Mouse (Mus musculus) lung, adult 18-20 months (tissue): ENCODE results near the gene Tshr.
"Not testable (repeated sequence)": the region's sequence is repeated elsewhere in the genome, so short reads cannot be mapped to it uniquely, and the experiment has no call there.

Experiments
- DNase-seq, 2 experiments: peaks; one replicate each; pipeline ENCODE4 v3.0.0; 2022; ENCODE audit warnings: mixed read lengths in 2 of 2

The Tshr gene

GRCm38 (mm10) chr12:91511766-91512165 is 127.4 kb downstream of the Tshr start:
- no peak for DNase-seq

- no peak for DNase-seq
Observed at GRCm38 (mm10) chr12:91513980-91514379, 129.6 kb downstream of the Tshr start.

GRCm38 (mm10) chr12:91517808-91518207 is 133.4 kb downstream of the Tshr start:
- DNase-seq = no peak

GRCm38 (mm10) chr12:91523626-91524025 is 139.3 kb downstream of the Tshr start:
- no peak for DNase-seq

DNA sequence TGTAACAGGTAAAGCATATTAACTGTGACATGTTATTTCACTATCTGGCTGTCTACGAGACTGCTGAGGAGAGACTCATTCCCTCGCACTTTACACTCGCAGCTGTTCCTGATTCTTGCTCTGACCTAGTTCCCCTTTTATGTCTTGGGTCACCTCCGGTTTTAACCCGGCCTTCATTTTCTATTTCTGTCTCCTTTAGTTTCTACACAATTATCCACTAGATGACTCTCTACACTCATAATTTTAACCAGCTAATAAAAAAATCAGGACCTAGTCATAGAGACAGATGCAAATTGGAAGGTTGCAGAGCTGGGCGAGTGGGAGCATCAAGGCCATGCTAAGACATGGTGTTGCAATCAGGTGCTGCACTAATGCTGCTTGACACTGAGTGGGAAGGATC is 150.2 kb downstream of the Tshr start:
- no peak for DNase-seq

GRCm38 (mm10) chr12:91540202-91540601 is 155.8 kb downstream of the Tshr start:
- no peak for DNase-seq

GRCm38 (mm10) chr12:91549471-91549870 is 165.1 kb downstream of the Tshr start:
- no peak for DNase-seq

DNA sequence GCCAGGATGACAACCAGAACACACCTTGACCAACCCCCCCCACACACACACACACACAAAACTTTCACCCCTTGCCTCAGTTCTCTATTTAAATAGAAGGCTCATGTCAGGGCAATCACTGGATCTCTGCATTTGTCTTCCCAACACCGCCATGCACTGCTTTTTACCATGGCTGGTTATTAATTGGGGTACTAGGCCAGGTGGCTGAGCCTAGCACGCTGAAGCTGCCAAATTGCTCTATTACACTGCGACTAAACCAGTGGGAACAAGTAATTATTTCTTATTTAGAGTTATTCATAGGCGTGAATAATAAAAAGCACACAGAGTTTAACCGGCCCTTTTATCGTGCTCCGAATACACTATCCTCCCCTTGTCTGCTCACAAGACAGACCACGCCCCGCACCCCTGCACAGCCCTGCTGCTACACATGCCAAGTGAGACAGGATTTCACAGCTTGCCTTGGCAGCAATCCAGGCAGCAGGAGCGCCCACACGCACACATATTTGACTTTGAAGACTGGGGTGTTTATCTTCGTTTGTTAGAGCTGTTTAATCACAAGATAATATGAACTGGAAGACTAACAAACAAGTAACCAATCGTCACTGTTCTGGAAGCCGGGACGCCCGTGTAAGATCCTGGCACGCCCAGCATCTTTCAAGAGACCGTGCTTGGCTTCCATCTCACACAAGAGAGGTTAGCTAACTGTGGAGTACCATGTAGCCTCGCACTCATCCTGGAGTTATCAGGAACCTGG is 167.6 kb downstream of the Tshr start:
- DNase-seq = peak; percentile 50 to 55

DNA sequence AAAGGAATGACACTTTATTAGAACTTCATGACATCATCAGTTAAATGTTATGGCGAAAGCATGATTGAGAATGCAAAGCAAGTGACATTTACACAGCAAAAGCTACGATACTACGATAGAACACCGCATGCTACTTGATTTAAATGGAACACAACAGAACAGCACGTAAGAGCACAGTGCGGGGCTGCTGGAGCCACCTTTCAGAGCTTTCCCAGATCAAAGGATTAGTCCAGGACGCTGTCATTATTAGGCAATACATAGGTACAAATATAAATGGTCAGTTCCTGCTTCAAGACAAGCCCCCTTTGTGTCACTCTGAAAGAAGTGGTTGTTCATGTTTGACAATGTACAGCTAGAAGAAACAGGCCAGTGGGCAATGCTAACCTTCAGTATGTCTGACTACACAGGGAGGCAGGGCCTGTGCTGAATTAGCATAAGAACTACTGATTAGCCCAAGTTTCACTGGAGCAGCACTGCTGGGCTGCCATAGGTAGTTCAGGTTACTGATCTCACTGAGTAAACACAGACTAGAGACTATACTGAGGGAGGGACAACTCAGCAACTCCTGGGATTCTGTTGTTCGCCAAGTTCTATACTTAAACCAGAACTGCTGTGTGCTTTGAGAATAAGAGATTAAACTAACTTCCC is 173.1 kb downstream of the Tshr start:
- DNase-seq = not testable (repeated sequence)

DNA sequence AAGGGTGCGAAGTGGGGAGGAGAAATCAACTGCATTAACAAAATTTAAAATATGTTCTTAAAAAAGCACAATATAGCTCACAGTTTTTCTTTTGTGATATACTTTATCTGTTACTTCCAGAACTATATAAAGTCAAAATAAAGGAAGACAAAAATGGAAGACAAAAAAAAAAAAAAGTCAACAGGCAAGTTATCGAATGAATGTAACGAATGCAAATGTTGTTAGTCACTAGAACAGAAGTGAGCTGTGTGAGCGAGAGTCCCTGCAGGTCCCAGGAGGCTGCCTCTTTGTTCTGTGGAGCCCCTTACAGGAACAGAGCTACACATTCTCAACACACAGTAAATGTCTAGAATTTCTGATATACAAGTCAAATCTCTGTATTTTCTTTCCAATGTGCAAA is 173.8 kb downstream of the Tshr start:
- DNase-seq = not testable (repeated sequence)

DNA sequence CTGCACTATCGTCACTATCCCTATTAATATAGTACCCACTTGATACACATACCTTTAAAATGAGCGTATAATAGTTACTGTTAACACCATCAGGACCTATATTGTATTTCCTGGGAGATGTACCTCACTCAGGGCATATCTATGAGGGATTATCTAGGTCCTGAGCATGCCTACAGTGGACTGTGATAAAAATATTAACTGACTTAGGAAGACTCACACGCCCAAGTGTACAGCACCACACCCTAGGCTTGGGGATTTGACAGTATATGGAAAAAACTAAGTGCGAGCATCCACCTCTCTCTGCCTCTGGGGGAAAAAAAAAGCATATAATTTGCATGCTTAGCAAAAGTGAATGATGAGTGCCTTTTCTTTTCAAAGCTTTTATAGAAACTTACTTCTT is 182.8 kb downstream of the Tshr start:
- DNase-seq = no peak

- DNase-seq = no peak
Observed at GRCm38 (mm10) chr12:91569255-91569654, 184.9 kb downstream of the Tshr start.

- DNase-seq = no peak
Observed at GRCm38 (mm10) chr12:91571708-91572107, 187.3 kb downstream of the Tshr start.

DNA sequence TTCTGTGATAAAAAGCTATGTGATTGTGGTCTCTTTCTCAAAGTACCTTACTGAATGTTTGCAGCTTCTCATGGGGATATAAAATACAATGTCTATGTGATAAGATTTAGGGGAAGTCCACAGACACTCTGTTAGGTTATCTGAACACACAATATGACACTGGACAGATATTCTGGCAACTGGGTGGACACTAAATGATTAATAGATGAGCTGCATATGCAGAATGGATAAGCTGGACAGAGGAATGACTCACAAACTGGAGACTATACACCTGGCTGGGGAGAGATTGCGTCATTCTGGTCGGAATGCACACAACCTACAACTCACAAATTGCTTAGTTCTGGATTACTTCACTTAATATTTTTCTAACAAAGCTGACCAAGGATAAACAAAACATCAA is 195.3 kb downstream of the Tshr start:
- DNase-seq = no peak

- peak; percentile 13 to 27 for DNase-seq
Observed at GRCm38 (mm10) chr12:91581204-91582070, 197.1 kb downstream of the Tshr start.

- DNase-seq = no peak
Observed at GRCm38 (mm10) chr12:91582362-91583002, 198.1 kb downstream of the Tshr start.

DNA sequence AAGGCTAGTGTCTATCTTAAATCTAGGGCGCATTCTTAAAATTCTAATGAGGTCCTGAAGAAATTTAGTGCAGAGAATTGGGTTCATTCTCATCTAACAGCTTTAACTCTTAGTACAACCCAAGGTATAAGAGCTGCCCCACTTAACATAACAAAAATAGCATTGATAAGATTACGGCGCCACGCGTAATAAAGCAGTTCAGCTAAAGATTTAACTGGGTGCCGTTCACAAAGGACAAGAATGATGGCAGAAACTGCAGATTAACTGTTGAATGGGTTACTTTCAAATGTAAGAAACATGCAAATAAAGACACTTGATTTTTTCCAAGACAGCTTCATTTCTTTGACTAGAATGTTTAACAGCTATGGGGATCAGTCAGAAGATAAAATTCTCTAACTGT is 199.0 kb downstream of the Tshr start:
- no peak for DNase-seq

DNA sequence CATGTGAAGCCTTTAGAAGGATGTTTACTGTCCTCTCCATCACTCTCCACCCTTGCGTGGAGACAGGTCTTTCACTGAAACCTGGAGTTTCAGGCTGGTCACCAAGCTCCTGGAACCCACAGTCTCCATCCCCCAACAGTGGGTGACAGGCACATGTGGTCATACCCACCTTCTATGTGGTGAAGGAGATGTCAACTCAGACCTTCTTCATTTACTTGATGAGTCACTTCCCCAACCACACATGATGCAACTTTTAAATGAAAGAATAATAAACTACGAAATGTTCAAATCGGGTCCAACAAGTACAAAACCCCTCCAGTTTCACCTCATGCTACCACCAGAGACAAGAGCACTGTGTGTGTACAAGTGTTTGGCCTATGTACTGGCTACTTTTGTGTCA is 200.8 kb downstream of the Tshr start:
- DNase-seq = no peak

DNA sequence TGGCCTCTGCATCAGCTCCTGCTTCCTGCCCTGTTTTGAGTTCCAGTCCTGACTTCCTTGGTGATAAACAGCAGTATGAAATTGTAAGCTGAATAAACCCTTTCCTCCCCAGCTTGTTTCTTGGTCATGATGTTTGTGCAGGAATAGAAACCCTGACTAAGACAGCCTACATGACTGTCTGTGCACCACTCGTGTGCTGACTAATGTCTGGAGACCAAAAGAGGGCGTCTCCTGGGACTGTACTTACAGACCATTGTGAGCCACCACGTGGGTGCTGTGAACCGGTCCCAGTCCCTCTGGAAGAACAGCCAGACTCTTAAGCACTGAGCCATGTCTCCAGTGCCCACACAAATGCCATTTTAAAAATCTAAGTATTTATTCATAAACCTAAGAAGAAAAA is 201.5 kb downstream of the Tshr start:
- DNase-seq = not testable (repeated sequence)

DNA sequence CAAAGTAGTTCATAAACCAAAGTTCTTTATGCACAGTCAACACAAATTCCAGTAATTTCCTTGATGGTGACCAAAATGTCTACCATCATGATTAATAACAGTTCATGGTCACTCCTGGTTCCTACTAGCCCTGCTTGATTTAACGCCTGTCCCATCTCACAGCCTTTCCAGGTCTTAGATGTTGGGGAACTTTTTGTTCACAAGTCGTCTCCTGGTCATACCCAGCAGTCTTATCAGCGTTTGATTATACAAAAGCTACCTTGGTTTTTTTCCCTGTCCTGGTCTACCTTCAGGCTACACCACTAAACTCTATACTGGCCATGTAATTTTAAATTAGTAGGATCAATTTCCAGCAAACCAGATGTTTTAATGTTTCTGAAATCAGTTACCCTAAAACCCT is 202.7 kb downstream of the Tshr start:
- no peak for DNase-seq

GRCm38 (mm10) chr12:91587491-91588033 is 203.2 kb downstream of the Tshr start:
- DNase-seq = no peak

DNA sequence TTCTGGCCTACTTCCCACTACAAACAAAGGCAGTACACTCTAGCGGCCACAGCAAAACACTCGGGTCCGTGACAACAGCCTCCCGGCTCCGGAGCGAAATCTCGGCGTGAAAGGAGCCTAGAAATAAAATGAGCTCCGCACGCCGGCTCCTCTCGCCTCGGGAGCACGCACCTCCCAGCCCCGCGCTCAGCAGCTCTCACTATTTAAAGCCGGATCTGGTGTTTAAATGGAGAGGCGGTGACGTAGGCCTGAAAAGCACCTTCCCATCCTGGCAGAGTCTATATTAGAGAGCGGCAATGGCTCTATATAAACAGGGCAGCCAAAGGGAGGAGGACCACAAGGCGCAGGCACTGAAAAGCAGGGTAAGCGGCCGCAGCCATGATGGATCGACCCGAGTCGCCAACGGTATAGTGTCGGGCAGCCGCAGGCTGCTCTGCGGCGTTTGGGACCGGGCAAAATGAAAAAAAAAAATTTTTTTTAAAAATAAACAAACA is 203.9 kb downstream of the Tshr start:
- peak; percentile 92 to 95 for DNase-seq
